Mouse (Mus musculus) stomach, embryonic 14.5 days (tissue): ENCODE measurements around the gene Zbtb24. TPM values are rescaled to one million over a fixed set of nuclear protein-coding genes. Genes with fewer than 3 reads are reported as not detected.
"Not testable (repeated sequence)": the region's sequence is repeated elsewhere in the genome, so short reads cannot be mapped to it uniquely, and the experiment has no call there.

ENCODE experiments used
- ATAC-seq: fragments of 200-750 bp; cut with Nextera tagmentation; 2 replicates; pipeline ENCODE4 v1.8.0; 2017; ENCODE audit warnings: low read depth, moderate TSS enrichment; ENCODE audit not compliant: insufficient number of reproducible peaks, insufficient read depth, low FRiP score
- H3K27ac ChIP-seq: fragments of 300-500 bp; sonication (generic); 2 replicates; pipeline ENCODE4 v1.5.1; 2014; ENCODE audit warnings: mild to moderate bottlenecking, low read length, moderate library complexity, mixed read lengths
- H3K27me3 ChIP-seq: fragments of 300-500 bp; sonication (generic); 2 replicates; pipeline ENCODE4 v1.6.1; 2014; ENCODE audit warnings: low read length, control low read depth, mixed read lengths; ENCODE audit not compliant: control insufficient read depth, insufficient read depth
- H3K36me3 ChIP-seq: fragments of 300-500 bp; sonication (generic); 2 replicates; pipeline ENCODE4 v1.6.1; 2014; ENCODE audit warnings: mild to moderate bottlenecking, control low read depth, low read length, moderate library complexity, mixed read lengths; ENCODE audit not compliant: control insufficient read depth, insufficient read depth
- H3K4me1 ChIP-seq: fragments of 300-500 bp; sonication (generic); 2 replicates; pipeline ENCODE4 v1.6.1; 2014; ENCODE audit warnings: low read length, control low read depth, mixed read lengths; ENCODE audit not compliant: control insufficient read depth, insufficient read depth
- H3K4me2 ChIP-seq: fragments of 300-500 bp; sonication (generic); replicated peaks from 2 replicates; pipeline ENCODE4 v1.6.1; 2014; ENCODE audit warnings: low read depth, low read length, control low read depth
- H3K4me3 ChIP-seq: fragments of 300-500 bp; sonication (generic); 2 replicates; pipeline ENCODE4 v1.5.1; 2014; ENCODE audit warnings: low read depth, low read length, control low read depth
- H3K9ac ChIP-seq: fragments of 300-500 bp; sonication (generic); replicated peaks from 2 replicates; pipeline ENCODE4 v1.6.1; 2014; ENCODE audit warnings: low read depth, mild to moderate bottlenecking, control low read depth, low read length, moderate library complexity, mixed read lengths
- H3K9me3 ChIP-seq: fragments of 300-500 bp; sonication (generic); 2 replicates; pipeline ENCODE4 v1.6.1; 2016; ENCODE audit warnings: low read depth, low read length, control low read depth; ENCODE audit not compliant: control insufficient read depth
- WGBS: fragments of 180-500 bp; shearing (Covaris S2); extraction: QIAGEN DNeasy Blood & Tissue Kit; methylation state at CpG from one replicate; pipeline ENCODE4 v1.1.7; 2014; 5-methylcytosine and 5-hydroxymethylcytosine counted together
- polyA plus RNA-seq: library from polyadenylated mRNA; unstranded; fragments of >200 nt; fragmentation: Nextera tagmentation; extraction: Ambion mirVana; gene quantifications from 2 replicates; pipeline ENCODE4 v1.2.1, GENCODE M21; 2014

Zbtb24 gene
- polyA plus RNA-seq: 16.7 and 19.2 TPM in 2 replicates

GRCm38 (mm10) chr10:41450137-41450670 is at the start of gene Zbtb24:
Gene Zbtb24 (plus strand): TSS chr10:41450383.
- Histone ChIP-seq H3K4me3 (peak within 1 kb of the TSS; percentile 87), H3K27ac (peak within 1 kb of the TSS; percentile 66; the same call in 1 of the 2 replicates), H3K4me2 (peak within 1 kb of the TSS; percentile 58), H3K27me3 (no peaks in the 10 kb centered on the region), H3K36me3 (0 out of 2 replicates have a peak, but pooled peaks cover 2% of the 10 kb centered on the region), H3K9ac (peak within 1 kb of the TSS; percentile 71), H3K9me3 (no peaks in the 10 kb centered on the region), H3K4me1 (peaks cover 15% of the 10 kb centered on the region; the same call in 1 of the 2 replicates)
- peak; percentile 97 for ATAC-seq
- WGBS: under 1% methylated on average over 49 of the region's 49 CpGs

DNA sequence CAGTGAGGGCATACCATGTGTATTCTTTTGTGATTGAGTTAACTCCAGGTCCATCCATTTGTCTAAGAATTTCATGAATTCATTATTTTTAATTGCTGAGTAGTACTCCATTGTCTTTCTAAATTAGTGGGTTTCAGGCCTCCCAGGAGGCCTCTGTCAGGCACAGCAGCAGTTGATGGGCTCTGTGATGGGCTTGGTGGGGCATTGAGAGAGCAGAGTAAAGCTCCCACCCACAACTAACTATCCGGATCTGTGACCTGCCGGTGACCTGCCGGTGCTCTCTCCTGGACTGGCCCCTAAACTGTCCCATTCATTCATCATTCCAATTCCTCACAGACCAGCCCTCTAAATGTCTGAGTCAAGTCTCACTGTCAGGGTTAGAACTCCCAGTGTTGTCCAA is 49.1 kb upstream of the Zbtb24 start:
- no peak for ATAC-seq
- WGBS: 72% methylated on average over 3 of the region's 3 CpGs

GRCm38 (mm10) chr10:41403364-41403763 is 46.8 kb upstream of the Zbtb24 start:
- no peaks in the 10 kb centered on the region for H3K9me3 ChIP-seq
- no peak for ATAC-seq
- no peak overlapping the region for H3K27ac ChIP-seq

More for the DNA sequence above, 49.1 kb upstream of the Zbtb24 start:
- Histone ChIP-seq H3K9ac (no peak overlapping the region), H3K4me1 (no peaks in the 10 kb centered on the region), H3K36me3 (no peaks in the 10 kb centered on the region), H3K27me3 (no peaks in the 10 kb centered on the region), H3K4me3 (no peak overlapping the region), H3K9me3 (no peaks in the 10 kb centered on the region), H3K4me2 (no peak overlapping the region), H3K27ac (no peak overlapping the region)

DNA sequence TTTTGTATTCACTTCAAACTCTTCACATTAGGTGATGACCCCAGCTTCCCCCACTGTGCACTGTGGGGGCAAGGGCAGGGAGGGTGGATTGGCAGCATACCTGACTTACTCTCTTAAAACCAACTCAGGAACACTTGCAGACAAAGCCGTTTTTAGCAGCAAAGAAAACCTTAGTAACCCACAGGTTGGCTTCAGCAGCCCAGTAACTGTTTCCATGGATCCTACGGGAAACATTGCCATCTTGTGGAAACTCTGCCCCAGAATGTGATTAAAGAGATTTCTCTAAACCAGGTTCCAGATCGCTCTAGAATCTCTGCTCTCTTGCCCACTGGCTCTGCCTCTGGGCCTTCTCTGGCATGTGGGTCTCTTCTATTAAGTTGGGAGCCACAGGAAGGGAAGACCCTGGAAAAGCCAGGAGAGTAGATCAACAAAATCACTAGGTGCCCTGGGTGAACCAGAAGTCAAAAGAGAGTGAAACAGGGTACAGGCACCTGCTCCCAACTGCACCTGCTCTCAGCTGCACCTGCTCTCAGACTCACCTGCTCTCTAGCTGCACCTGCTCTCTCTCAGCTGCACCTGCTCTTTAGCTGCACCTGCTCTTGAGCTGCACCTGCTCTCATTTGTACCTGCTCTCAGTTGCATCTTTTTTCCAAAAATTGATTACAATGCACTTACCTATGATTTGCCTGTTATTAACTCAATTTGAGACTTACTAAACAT is 46.1 kb upstream of the Zbtb24 start:
- no peak for ATAC-seq
- H3K4me1 ChIP-seq: no peaks in the 10 kb centered on the region
- H3K4me3 ChIP-seq: no peak overlapping the region
- H3K4me2 ChIP-seq: no peak overlapping the region
- no peaks in the 10 kb centered on the region for H3K27me3 ChIP-seq
- no peak overlapping the region for H3K27ac ChIP-seq
- WGBS: 33% methylated on average over 3 of the region's 3 CpGs
- no peak overlapping the region for H3K9ac ChIP-seq
- H3K36me3 ChIP-seq: no peaks in the 10 kb centered on the region
- H3K9me3 ChIP-seq: no peaks in the 10 kb centered on the region; the same call in 1 of the 2 replicates

More at GRCm38 (mm10) chr10:41403364-41403763, 46.8 kb upstream of the Zbtb24 start:
- H3K9ac ChIP-seq: no peak overlapping the region
- no peaks in the 10 kb centered on the region for H3K36me3 ChIP-seq
- no peak overlapping the region for H3K4me2 ChIP-seq
- H3K4me1 ChIP-seq: no peaks in the 10 kb centered on the region
- no peak overlapping the region for H3K4me3 ChIP-seq
- 48% methylated on average over 2 of the region's 2 CpGs for WGBS
- no peaks in the 10 kb centered on the region for H3K27me3 ChIP-seq

DNA sequence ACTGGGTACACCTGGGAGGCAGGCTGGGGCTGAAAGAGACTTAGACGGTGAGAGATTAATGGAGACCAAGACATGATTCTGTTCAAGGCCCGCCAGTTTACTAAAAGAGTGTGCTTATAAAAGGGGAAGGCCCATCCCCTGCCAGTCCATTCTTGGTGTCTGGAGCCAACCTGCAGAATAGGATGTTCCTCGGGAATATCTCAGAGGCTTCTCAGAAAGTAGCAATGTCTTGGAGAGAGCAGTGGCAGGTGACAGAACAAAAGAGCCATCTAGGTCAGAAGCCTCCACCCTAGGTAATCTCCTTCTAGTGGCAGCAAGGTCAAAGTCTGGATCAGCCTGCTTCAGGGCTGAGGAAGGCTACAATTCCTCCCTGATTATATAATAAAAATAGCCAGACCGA is 40.0 kb upstream of the Zbtb24 start:
- H3K9ac ChIP-seq, H3K27ac ChIP-seq, H3K9me3 ChIP-seq, ATAC-seq, H3K4me3 ChIP-seq, H3K27me3 ChIP-seq, H3K36me3 ChIP-seq, H3K4me2 ChIP-seq, H3K4me1 ChIP-seq: not testable (repeated sequence)
- 88% methylated on average over 4 of the region's 4 CpGs for WGBS

- not testable (repeated sequence) for H3K27me3 ChIP-seq, H3K4me2 ChIP-seq, H3K4me1 ChIP-seq, H3K27ac ChIP-seq, H3K9ac ChIP-seq, H3K4me3 ChIP-seq, H3K36me3 ChIP-seq, ATAC-seq, H3K9me3 ChIP-seq
- 100% methylated on average over 1 of the region's 1 CpGs for WGBS
Measured at GRCm38 (mm10) chr10:41410821-41411220, 39.4 kb upstream of the Zbtb24 start.

GRCm38 (mm10) chr10:41413471-41413870 is 36.7 kb upstream of the Zbtb24 start:
- not testable (repeated sequence) for H3K9ac ChIP-seq, H3K4me2 ChIP-seq, H3K9me3 ChIP-seq, H3K4me1 ChIP-seq, H3K27me3 ChIP-seq, H3K4me3 ChIP-seq, H3K27ac ChIP-seq, H3K36me3 ChIP-seq, ATAC-seq
- WGBS: 87% methylated on average over 1 of the region's 1 CpGs

DNA sequence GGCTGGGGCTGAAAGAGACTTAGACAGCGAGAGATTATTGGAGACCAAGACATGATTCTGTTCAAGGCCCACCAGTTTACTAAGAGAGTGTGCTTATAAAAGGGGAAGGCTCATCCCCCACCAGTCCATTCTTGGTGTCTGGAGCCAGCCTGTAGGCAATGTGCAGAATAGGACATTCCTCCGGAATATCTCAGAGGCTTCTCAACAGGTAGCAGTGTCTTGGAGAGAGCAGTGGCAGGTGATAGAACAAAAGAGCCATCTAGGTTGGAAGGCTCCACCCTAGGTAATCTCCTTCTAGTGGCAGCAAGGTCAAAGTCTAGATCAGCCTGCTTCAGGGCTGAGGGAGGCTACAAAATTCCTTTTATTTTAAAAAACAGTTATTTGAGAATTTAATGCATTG is 34.8 kb upstream of the Zbtb24 start:
- H3K9me3 ChIP-seq: not testable (repeated sequence)

More for the DNA sequence above, 34.8 kb upstream of the Zbtb24 start:
- H3K4me2 ChIP-seq, H3K36me3 ChIP-seq, H3K27me3 ChIP-seq, H3K27ac ChIP-seq, H3K9ac ChIP-seq, H3K4me3 ChIP-seq, H3K4me1 ChIP-seq, ATAC-seq: not testable (repeated sequence)
- 91% methylated on average over 2 of the region's 2 CpGs for WGBS
